Mouse (Mus musculus): Measurements from ENCODE around the gene Nkap. TPM values are rescaled to one million over a fixed set of nuclear protein-coding genes. Genes with fewer than 3 reads are reported as not detected.
"Not testable (repeated sequence)": the region's sequence is repeated elsewhere in the genome, so short reads cannot be mapped to it uniquely, and the experiment has no call there.

Nkap gene
- polyA plus RNA-seq, 1 experiment from 2014 or later: 19.8 TPM

DNA sequence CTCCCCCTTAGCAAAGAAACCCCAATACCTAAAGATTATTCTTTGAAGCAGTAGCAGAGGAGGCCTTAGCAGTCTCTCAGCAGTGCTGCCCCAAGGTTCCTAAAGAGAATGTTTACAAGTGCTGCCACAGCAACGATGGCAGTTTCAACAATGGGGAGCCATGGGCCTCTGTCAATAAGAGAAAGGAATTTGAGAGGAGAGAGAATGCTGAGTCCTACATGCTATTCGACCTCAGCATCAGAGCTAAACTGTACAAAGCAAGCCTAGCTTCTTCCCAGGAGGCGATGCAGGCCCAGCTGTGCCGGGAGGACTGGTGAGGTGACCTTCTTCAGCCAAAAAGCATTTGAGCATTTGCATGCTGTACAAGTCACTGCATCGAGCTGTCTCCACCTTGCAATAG is 42.1 kb downstream of the Nkap start, which contains the start of gene Akap14:
Akap14 (minus strand) TSS at position 101 of the 400 bp plus-strand sequence.
- 48% methylated on average over 5 of the region's 5 CpGs for WGBS
- no peak within 1 kb of the TSS for H3K4me3 ChIP-seq
- no peaks in the 10 kb centered on the region for H3K9me3 ChIP-seq (replicated peaks)

DNA sequence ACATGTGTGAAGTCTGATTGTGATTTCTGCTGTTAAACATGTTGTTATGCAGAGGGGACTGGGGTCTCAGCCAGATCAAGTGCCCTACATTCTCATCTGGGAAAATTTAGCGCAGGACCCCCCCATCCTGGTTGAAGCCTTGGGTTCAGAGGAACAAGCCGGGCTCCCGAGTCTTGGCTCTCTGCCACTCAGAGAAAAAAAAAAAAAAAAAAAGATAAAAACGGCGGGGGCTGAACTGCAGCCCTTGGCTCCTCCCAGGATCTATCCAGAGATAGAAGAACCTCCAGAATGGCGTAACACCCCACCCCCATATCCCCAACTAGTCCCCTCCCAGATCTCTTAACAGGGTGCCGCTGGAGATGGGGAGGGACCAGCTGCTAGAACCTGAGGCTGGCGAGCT is 57.8 kb downstream of the Nkap start:
- DNase-seq (ENCODE audit: low spot score); H3K4me3 ChIP-seq; H3K27ac ChIP-seq (replicated peaks); H3K36me3 ChIP-seq; H3K27me3 ChIP-seq (ENCODE audit: low read depth, poor library complexity, severe bottlenecking); H3K4me1 ChIP-seq; H3K9me3 ChIP-seq (replicated peaks): not testable (repeated sequence)
- WGBS: 74% methylated on average over 6 of the region's 8 CpGs

More for the DNA sequence above, 42.1 kb downstream of the Nkap start, which contains the start of gene Akap14:
- Histone ChIP-seq H3K27ac (replicated peaks) (no peak within 1 kb of the TSS), H3K4me1 (peaks cover 8% of the 10 kb centered on the region; the same call in 1 of the 2 replicates), H3K27me3 (ENCODE audit: low read depth, poor library complexity, severe bottlenecking) (no peaks in the 10 kb centered on the region), H3K36me3 (no peaks in the 10 kb centered on the region)
- no peak for DNase-seq (ENCODE audit: low spot score)

DNA sequence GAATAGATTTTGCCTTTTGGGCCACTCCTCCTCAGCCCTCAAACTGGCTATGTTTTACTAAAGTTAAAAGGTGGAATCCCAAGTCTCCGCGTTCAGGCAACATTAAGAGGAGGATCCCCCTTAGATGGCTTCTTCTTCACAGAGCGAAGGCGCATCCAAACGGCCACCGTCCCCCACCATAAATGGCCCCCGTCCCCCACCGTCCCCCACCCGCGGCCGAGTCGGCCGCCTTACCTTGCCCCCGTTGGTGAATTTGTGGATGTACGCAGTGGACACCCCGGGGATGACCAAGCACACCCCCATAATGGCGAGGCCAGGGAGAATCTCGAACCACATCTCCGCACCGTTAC is 64.1 kb downstream of the Nkap start:
- 20% methylated on average over 20 of the region's 20 CpGs for WGBS

DNA sequence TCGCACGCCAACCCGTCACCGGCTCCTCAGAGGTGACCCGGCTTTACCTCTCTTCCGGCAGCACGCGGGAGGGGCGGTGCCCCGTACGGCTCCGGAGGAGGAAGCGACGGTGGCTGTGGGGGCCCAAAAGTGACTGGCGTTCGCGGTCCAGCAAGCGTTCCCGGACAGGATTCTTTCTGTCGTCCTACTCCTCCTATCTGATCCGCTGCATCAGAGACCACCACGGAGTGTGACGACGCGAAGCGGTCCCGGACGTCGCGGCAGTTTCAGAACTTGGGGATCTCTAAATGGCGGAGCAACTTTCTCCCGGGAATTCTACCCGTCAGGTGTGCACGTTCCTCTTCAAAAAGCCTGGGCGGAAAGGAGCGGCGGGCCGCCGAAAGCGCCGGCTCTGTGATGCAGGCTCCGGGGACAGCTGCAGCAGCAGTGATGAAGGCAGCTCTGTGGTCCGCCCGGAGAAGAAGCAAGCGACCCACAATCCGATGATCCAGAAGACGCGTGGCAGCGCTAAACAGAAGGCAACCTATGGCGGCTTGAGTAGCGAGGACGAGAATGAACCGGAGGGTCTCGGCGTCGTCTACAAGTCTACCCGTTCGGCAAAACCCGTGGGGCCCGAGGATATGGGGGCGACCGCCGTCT is 64.6 kb downstream of the Nkap start, which contains the start of the genes Ndufa1 and Rnf113a1:
Ndufa1 (minus strand) TSS at position 59 of the 639 bp plus-strand sequence.
Rnf113a1 (plus strand) TSS at position 141 of the 639 bp plus-strand sequence.
- 14% methylated on average over 63 of the region's 63 CpGs for WGBS
- DNase-seq (ENCODE audit: low spot score): peak; percentile 83
- Histone ChIP-seq H3K36me3 (peaks cover 4% of the 10 kb centered on the region; the same call in 1 of the 2 replicates), H3K27me3 (ENCODE audit: low read depth, poor library complexity, severe bottlenecking) (no peaks in the 10 kb centered on the region), H3K27ac (replicated peaks) (peak within 1 kb of the TSS; percentile 81), H3K9me3 (replicated peaks) (0 out of 2 replicates have a peak, but pooled peaks cover 7% of the 10 kb centered on the region), H3K4me3 (peak within 1 kb of the TSS; percentile 65), H3K4me1 (peaks cover 7% of the 10 kb centered on the region; the same call in 1 of the 2 replicates)

More for the DNA sequence above, 64.1 kb downstream of the Nkap start:
- peak overlapping the region; percentile 81 for H3K27ac ChIP-seq (replicated peaks)
- no peaks in the 10 kb centered on the region for H3K27me3 ChIP-seq (ENCODE audit: low read depth, poor library complexity, severe bottlenecking)
- peaks cover 7% of the 10 kb centered on the region; the same call in 1 of the 2 replicates for H3K4me1 ChIP-seq
- 0 out of 2 replicates have a peak, but pooled peaks cover 7% of the 10 kb centered on the region for H3K9me3 ChIP-seq (replicated peaks)
- H3K36me3 ChIP-seq: peaks cover 4% of the 10 kb centered on the region; the same call in 1 of the 2 replicates
- no peak for DNase-seq (ENCODE audit: low spot score)
- peak overlapping the region; percentile 65 for H3K4me3 ChIP-seq

DNA sequence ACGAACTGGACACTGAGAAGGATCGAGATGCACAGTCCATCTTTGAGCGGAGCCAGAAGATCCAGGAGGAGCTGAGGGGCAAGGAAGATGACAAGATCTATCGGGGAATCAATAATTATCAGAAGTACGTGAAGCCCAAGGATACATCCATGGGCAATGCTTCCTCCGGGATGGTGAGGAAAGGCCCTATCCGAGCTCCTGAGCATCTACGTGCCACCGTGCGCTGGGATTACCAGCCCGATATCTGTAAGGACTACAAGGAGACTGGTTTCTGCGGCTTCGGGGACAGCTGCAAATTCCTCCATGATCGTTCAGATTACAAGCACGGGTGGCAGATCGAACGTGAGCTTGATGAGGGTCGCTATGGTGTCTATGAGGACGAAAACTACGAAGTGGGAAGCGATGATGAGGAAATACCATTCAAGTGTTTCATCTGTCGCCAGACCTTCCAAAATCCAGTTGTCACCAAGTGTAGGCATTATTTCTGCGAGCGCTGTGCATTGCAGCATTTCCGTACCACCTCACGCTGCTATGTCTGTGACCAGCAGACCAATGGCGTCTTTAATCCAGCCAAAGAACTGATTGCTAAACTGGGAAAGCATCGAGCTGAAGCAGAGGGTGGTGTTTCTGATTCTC is 65.3 kb downstream of the Nkap start:
- Histone ChIP-seq H3K4me1 (peaks cover 7% of the 10 kb centered on the region; the same call in 1 of the 2 replicates), H3K27me3 (ENCODE audit: low read depth, poor library complexity, severe bottlenecking) (no peaks in the 10 kb centered on the region), H3K9me3 (replicated peaks) (0 out of 2 replicates have a peak, but pooled peaks cover 7% of the 10 kb centered on the region), H3K4me3 (peak overlapping the region; percentile 65), H3K36me3 (peaks cover 4% of the 10 kb centered on the region; the same call in 1 of the 2 replicates), H3K27ac (replicated peaks) (peak overlapping the region; percentile 81)
- WGBS: 28% methylated on average over 28 of the region's 28 CpGs
- DNase-seq (ENCODE audit: low spot score): peak; percentile 21

DNA sequence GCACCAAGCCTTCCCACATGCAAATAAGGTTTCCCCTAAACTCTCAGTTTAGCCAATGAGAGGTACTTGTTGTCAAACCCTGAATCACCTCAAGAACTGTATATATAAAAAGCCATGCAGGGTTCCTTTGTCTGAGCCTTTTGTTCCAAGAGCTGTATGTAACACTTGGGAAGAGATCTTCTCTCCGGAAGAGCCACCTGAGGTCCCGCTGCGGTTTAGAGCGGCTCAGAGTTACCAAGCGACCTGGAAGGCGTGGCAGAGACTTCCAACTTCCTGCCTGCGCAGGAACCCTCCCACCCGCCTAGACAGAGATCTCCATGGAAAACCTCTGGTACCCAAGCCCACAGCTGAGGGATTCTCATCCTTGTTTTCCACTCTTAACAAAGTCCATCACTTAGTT is 72.1 kb downstream of the Nkap start:
- Histone ChIP-seq H3K4me1 (no peaks in the 10 kb centered on the region), H3K27me3 (ENCODE audit: low read depth, poor library complexity, severe bottlenecking) (no peaks in the 10 kb centered on the region), H3K4me3 (no peak overlapping the region), H3K27ac (replicated peaks) (no peak overlapping the region), H3K9me3 (replicated peaks) (no peaks in the 10 kb centered on the region), H3K36me3 (no peaks in the 10 kb centered on the region)
- DNase-seq (ENCODE audit: low spot score): no peak
- 73% methylated on average over 8 of the region's 8 CpGs for WGBS

Other genes with a start within 250 kb of the Nkap start
- gene Nkrf, start 223.9 kb upstream of the Nkap start, polyA plus RNA-seq (2016; fragmentation: Nextera tagmentation; extraction: Ambion mirVana): 2.8 and 4.3 TPM in 2 replicates
- 32.3 and 39.8 TPM in 2 replicates for gene Sept6, start 135.0 kb upstream of the Nkap start, polyA plus RNA-seq (2016; fragmentation: Nextera tagmentation; extraction: Ambion mirVana)
- not detected in 2 replicates for gene Sowahd, start 78.0 kb upstream of the Nkap start, polyA plus RNA-seq (2016; fragmentation: Nextera tagmentation; extraction: Ambion mirVana)
- gene Rpl39, start 41.4 kb upstream of the Nkap start, polyA plus RNA-seq (2016; fragmentation: Nextera tagmentation; extraction: Ambion mirVana): 366 and 467 TPM in 2 replicates
- 19.3 and 20.8 TPM in 2 replicates for gene Upf3b, start 16.5 kb upstream of the Nkap start, polyA plus RNA-seq (2016; fragmentation: Nextera tagmentation; extraction: Ambion mirVana)
- 0.15 and 0.31 TPM in 2 replicates for gene Akap14, start 42.0 kb downstream of the Nkap start, polyA plus RNA-seq (2016; fragmentation: Nextera tagmentation; extraction: Ambion mirVana)
- gene Ndufa1, start 64.4 kb downstream of the Nkap start, polyA plus RNA-seq (2016; fragmentation: Nextera tagmentation; extraction: Ambion mirVana): 401 and 420 TPM in 2 replicates
- 13.0 and 14.1 TPM in 2 replicates for gene Rnf113a1, start 64.5 kb downstream of the Nkap start, polyA plus RNA-seq (2016; fragmentation: Nextera tagmentation; extraction: Ambion mirVana)
- not detected in 2 replicates for gene Gm9, start 84.2 kb downstream of the Nkap start, polyA plus RNA-seq (2016; fragmentation: Nextera tagmentation; extraction: Ambion mirVana)
- gene Rhox1, start 95.5 kb downstream of the Nkap start, polyA plus RNA-seq (2016; fragmentation: Nextera tagmentation; extraction: Ambion mirVana): not detected in 2 replicates
- gene Rhox2a, start 118.2 kb downstream of the Nkap start, polyA plus RNA-seq (2016; fragmentation: Nextera tagmentation; extraction: Ambion mirVana): 0.26 TPM in 1 of 2 replicates, not detected in the other
- not detected in 2 replicates for gene Rhox3a, start 123.1 kb downstream of the Nkap start, polyA plus RNA-seq (2016; fragmentation: Nextera tagmentation; extraction: Ambion mirVana)
- not detected in 2 replicates for gene Rhox4a, start 138.5 kb downstream of the Nkap start, polyA plus RNA-seq (2016; fragmentation: Nextera tagmentation; extraction: Ambion mirVana)

Data from midbrain, embryonic 10.5 days (tissue).